Mouse (Mus musculus) lung, embryonic 16.5 days (tissue): ENCODE results near the gene Cercam. TPM values are rescaled to one million over a fixed set of nuclear protein-coding genes. Genes with fewer than 3 reads are reported as not detected.
A peak's percentile ranks its signal among the peaks of the same experiment; 100 is the strongest.

Experiments
- ATAC-seq: fragments of 200-750 bp; cut with Nextera tagmentation; 2 replicates; pipeline ENCODE4 v1.8.0; 2017; ENCODE audit warnings: low read depth, mild to moderate bottlenecking, moderate library complexity
- H3K27ac ChIP-seq: fragments of 300-500 bp; sonication (generic); 2 replicates; pipeline ENCODE4 v1.5.1; 2014; ENCODE audit warnings: mild to moderate bottlenecking, control low read depth, low read length
- H3K27me3 ChIP-seq: fragments of 300-500 bp; sonication (generic); 2 replicates; pipeline ENCODE4 v1.6.1; 2014; ENCODE audit warnings: low read depth, low read length, mixed read lengths; ENCODE audit not compliant: control insufficient read depth, insufficient read depth
- H3K36me3 ChIP-seq: fragments of 300-500 bp; sonication (generic); 2 replicates; pipeline ENCODE4 v1.6.1; 2014; ENCODE audit warnings: low read length; ENCODE audit not compliant: control insufficient read depth, insufficient read depth
- H3K4me1 ChIP-seq: fragments of 300-500 bp; sonication (generic); replicated peaks from 2 replicates; pipeline ENCODE4 v1.6.1; 2014; ENCODE audit warnings: low read length, mixed read lengths; ENCODE audit not compliant: control insufficient read depth, insufficient read depth
- H3K4me2 ChIP-seq: fragments of 300-500 bp; sonication (generic); 2 replicates; pipeline ENCODE4 v1.6.1; 2014; ENCODE audit warnings: low read depth, low read length, control low read depth
- H3K4me3 ChIP-seq: fragments of 300-500 bp; sonication (generic); 2 replicates; pipeline ENCODE4 v1.5.1; 2014; ENCODE audit warnings: mild to moderate bottlenecking, low read length, control low read depth
- H3K9ac ChIP-seq: fragments of 300-500 bp; sonication (generic); 2 replicates; pipeline ENCODE4 v1.6.1; 2014; ENCODE audit warnings: low read length, control low read depth
- H3K9me3 ChIP-seq: fragments of 300-500 bp; sonication (generic); 2 replicates; pipeline ENCODE4 v1.6.1; 2016; ENCODE audit warnings: low read length; ENCODE audit not compliant: control insufficient read depth
- WGBS: fragments of 180-500 bp; shearing (Covaris S2); extraction: QIAGEN DNeasy Blood & Tissue Kit; methylation state at CpG from one replicate; pipeline ENCODE4 v1.1.7; 2014; 5-methylcytosine and 5-hydroxymethylcytosine counted together
- microRNA-seq: library from miRNA; unstranded; fragments of <30 nt; microRNA quantifications from one replicate; pipeline ENCODE4, GENCODE M21; 2016
- polyA plus RNA-seq: library from polyadenylated mRNA; unstranded; fragments of >200 nt; fragmentation: Nextera tagmentation; extraction: Ambion mirVana; gene quantifications from 2 replicates; pipeline ENCODE4 v1.2.1, GENCODE M21; 2015

Cercam gene
- polyA plus RNA-seq, 1 experiment from 2014 or later, result 17.6 TPM

- no peaks in the 10 kb centered on the region for H3K27me3 ChIP-seq
Measured at GRCm38 (mm10) chr2:29917621-29918020, 48.7 kb downstream of the Cercam start.

GRCm38 (mm10) chr2:29922011-29922410, 53.0 kb downstream of the Cercam start:
- Histone ChIP-seq H3K36me3 (peaks cover 54% of the 10 kb centered on the region), H3K27ac (no peak overlapping the region; the same call in 1 of the 2 replicates), H3K9ac (no peak overlapping the region), H3K4me2 (no peak overlapping the region), H3K4me1 (0 out of 2 replicates have a peak, but pooled peaks cover 2% of the 10 kb centered on the region), H3K27me3 (no peaks in the 10 kb centered on the region), H3K9me3 (no peaks in the 10 kb centered on the region), H3K4me3 (no peak overlapping the region)
- ATAC-seq, result peak; percentile 82
- WGBS, result 31% methylated on average over 11 of the region's 11 CpGs

More at GRCm38 (mm10) chr2:29917621-29918020, 48.7 kb downstream of the Cercam start:
- H3K9ac ChIP-seq, result no peak overlapping the region
- no peak overlapping the region for H3K4me2 ChIP-seq
- no peak overlapping the region for H3K4me3 ChIP-seq
- H3K4me1 ChIP-seq, result 0 out of 2 replicates have a peak, but pooled peaks cover 2% of the 10 kb centered on the region
- no peak overlapping the region for H3K27ac ChIP-seq
- H3K9me3 ChIP-seq, result no peaks in the 10 kb centered on the region
- WGBS, result 89% methylated on average over 11 of the region's 11 CpGs
- H3K36me3 ChIP-seq, result peaks cover 61% of the 10 kb centered on the region
- ATAC-seq, result no peak

GRCm38 (mm10) chr2:29926542-29926941, 57.6 kb downstream of the Cercam start:
- H3K4me2 ChIP-seq, result no peak overlapping the region
- H3K9ac ChIP-seq, result no peak overlapping the region
- no peak for ATAC-seq
- H3K9me3 ChIP-seq, result no peaks in the 10 kb centered on the region
- H3K4me1 ChIP-seq, result 0 out of 2 replicates have a peak, but pooled peaks cover 2% of the 10 kb centered on the region
- H3K27me3 ChIP-seq, result no peaks in the 10 kb centered on the region
- WGBS, result 84% methylated on average over 5 of the region's 5 CpGs
- H3K4me3 ChIP-seq, result no peak overlapping the region
- H3K27ac ChIP-seq, result no peak overlapping the region
- peaks cover 54% of the 10 kb centered on the region for H3K36me3 ChIP-seq

- WGBS, result 82% methylated on average over 10 of the region's 10 CpGs
- no peaks in the 10 kb centered on the region for H3K9me3 ChIP-seq
- no peak overlapping the region for H3K4me3 ChIP-seq
- no peak overlapping the region for H3K4me2 ChIP-seq
- no peak overlapping the region for H3K9ac ChIP-seq
- ATAC-seq, result no peak
- 0 out of 2 replicates have a peak overlapping the region, but pooled peaks have one; percentile 10 for H3K27ac ChIP-seq
- no peaks in the 10 kb centered on the region for H3K4me1 ChIP-seq
- no peaks in the 10 kb centered on the region for H3K27me3 ChIP-seq
- H3K36me3 ChIP-seq, result peaks cover 30% of the 10 kb centered on the region
Measured at GRCm38 (mm10) chr2:29930506-29930905, 61.5 kb downstream of the Cercam start.

GRCm38 (mm10) chr2:29931194-29931593, 62.2 kb downstream of the Cercam start:
- H3K27ac ChIP-seq, result no peak overlapping the region
- peaks cover 23% of the 10 kb centered on the region for H3K36me3 ChIP-seq
- no peaks in the 10 kb centered on the region for H3K9me3 ChIP-seq
- H3K27me3 ChIP-seq, result no peaks in the 10 kb centered on the region
- no peak overlapping the region for H3K9ac ChIP-seq
- peaks cover 4% of the 10 kb centered on the region for H3K4me1 ChIP-seq
- ATAC-seq, result no peak
- 84% methylated on average over 6 of the region's 6 CpGs for WGBS
- H3K4me3 ChIP-seq, result no peak overlapping the region
- H3K4me2 ChIP-seq, result no peak overlapping the region

Small RNA genes within 50 kb of the gene (microRNA-seq; reads per million reads assigned to microRNA genes)
- gene Mir219a-2 (not detected), gene Mir219b (not detected)

Other genes starting within 250 kb of the Cercam start
- 10.7 and 12.2 TPM in 2 replicates for gene Rapgef1, start 249.4 kb upstream of the Cercam start, polyA plus RNA-seq
- gene Gm13420, start 117.5 kb upstream of the Cercam start, polyA plus RNA-seq, result 0.45 and 1.9 TPM in 2 replicates
- gene Gm13547, start 109.9 kb upstream of the Cercam start, polyA plus RNA-seq, result not detected in 2 replicates
- 28.3 and 29.0 TPM in 2 replicates for gene Coq4, start 81.7 kb upstream of the Cercam start, polyA plus RNA-seq
- gene Trub2, start 80.7 kb upstream of the Cercam start, polyA plus RNA-seq, result 33.9 and 38.3 TPM in 2 replicates
- 11.7 and 13.3 TPM in 2 replicates for gene Slc27a4, start 66.5 kb upstream of the Cercam start, polyA plus RNA-seq
- 24.8 and 31.0 TPM in 2 replicates for gene Urm1, start 49.1 kb upstream of the Cercam start, polyA plus RNA-seq
- gene Odf2, start 20.1 kb downstream of the Cercam start, polyA plus RNA-seq, result 60.8 and 62.3 TPM in 2 replicates
- gene Gle1, start 66.3 kb downstream of the Cercam start, polyA plus RNA-seq, result 70.4 and 70.9 TPM in 2 replicates
- 98.4 and 109 TPM in 2 replicates for gene Sptan1, start 96.4 kb downstream of the Cercam start, polyA plus RNA-seq
- gene Wdr34, start 179.7 kb downstream of the Cercam start, polyA plus RNA-seq, result 29.4 and 32.9 TPM in 2 replicates
- 350 and 369 TPM in 2 replicates for gene Set, start 188.2 kb downstream of the Cercam start, polyA plus RNA-seq
- gene Pkn3, start 208.5 kb downstream of the Cercam start, polyA plus RNA-seq, result 14.2 and 16.7 TPM in 2 replicates
- gene Zdhhc12, start 224.5 kb downstream of the Cercam start, polyA plus RNA-seq, result 32.0 and 33.5 TPM in 2 replicates